Mouse (Mus musculus): ENCODE measurements at regions not wholly inside any gene's neighbourhood (a gene's known extent, or its start where the extent isn't known, plus 50 kb on each side); places are given as distances from the start of the nearest gene placed in this dataset.

- H3K27ac ChIP-seq: no peak overlapping the region
- no peaks in the 10 kb centered on the region for H3K9me3 ChIP-seq (ENCODE audit: low read length)
These were observed 127.6 kb upstream of the Foxn2 start for GRCm38 (mm10) chr17:88312876-88313275.

DNA sequence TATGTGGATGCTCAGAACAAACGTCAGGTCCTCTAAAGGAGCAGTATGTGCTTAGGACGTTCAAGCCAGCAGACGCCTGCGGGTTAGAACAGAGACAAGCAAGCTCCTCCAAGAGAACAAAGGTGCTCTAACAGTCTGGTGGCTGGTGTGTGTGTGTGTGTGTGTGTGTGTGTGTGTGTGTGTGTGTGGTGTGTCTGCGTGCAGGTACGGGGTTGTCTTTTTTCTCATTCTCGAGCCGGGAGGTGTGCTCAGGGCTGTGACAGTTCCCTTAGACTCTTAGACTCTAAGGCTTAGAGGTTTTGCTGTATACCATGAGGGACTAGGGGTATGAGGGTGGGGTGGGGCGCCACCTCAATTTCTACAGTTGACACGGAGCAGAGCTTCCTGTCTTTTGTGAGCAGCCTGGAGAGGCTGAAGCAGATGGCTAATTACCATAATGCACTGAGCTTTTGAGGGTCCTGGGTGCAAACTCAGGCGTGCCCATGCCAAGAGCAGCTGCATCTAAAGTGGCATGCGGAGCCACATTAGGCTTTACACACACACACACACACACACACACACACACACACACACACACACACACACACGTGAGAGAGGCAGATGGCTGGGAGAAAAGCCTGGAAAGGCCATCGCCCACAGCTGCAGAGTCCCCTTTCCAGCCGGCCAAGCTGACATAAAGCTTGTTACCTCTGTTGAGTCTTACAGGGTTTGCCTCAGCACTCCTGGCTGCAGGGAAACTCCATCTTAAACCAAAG, 124.1 kb upstream of the Foxn2 start:
- H3K9ac ChIP-seq (replicated peaks; ENCODE audit: low read length): no peak overlapping the region
- no peak for TF ChIP-seq CTCF (IDR thresholded peaks at IDR 0.05; ENCODE audit: low read depth)

More at GRCm38 (mm10) chr17:88312876-88313275, 127.6 kb upstream of the Foxn2 start:
- Histone ChIP-seq H3K4me1 (ENCODE audit: insufficient read depth, low read length) (no peaks in the 10 kb centered on the region), H3K4me2 (ENCODE audit: low read depth, low read length) (no peak overlapping the region), H3K27me3 (ENCODE audit: insufficient read depth, low read length) (no peaks in the 10 kb centered on the region), H3K9ac (replicated peaks; ENCODE audit: low read length) (no peak overlapping the region), H3K4me3 (ENCODE audit: low read length) (no peak overlapping the region), H3K36me3 (ENCODE audit: insufficient read depth, low read length) (no peaks in the 10 kb centered on the region)
- 86% methylated on average over 2 of the region's 2 CpGs for WGBS
- peak; percentile 41 for TF ChIP-seq CTCF (IDR thresholded peaks at IDR 0.05; ENCODE audit: low read depth)
- DNase-seq (ENCODE audit: low spot score) (no peak), ATAC-seq (no peak)

GRCm38 (mm10) chr17:88317311-88317710, 123.2 kb upstream of the Foxn2 start:
- no peak overlapping the region for H3K4me3 ChIP-seq (ENCODE audit: low read length)
- peak overlapping the region; percentile 60; the same call in 1 of the 2 replicates for H3K27ac ChIP-seq
- DNase-seq (ENCODE audit: low spot score) (no peak), ATAC-seq (no peak)
- 58% methylated on average over 5 of the region's 5 CpGs for WGBS
- no peaks in the 10 kb centered on the region for H3K9me3 ChIP-seq (ENCODE audit: low read length)
- H3K4me1 ChIP-seq (ENCODE audit: insufficient read depth, low read length): no peaks in the 10 kb centered on the region
- no peak overlapping the region for H3K4me2 ChIP-seq (ENCODE audit: low read depth, low read length)
- no peaks in the 10 kb centered on the region for H3K36me3 ChIP-seq (ENCODE audit: insufficient read depth, low read length)
- no peak overlapping the region for H3K9ac ChIP-seq (replicated peaks; ENCODE audit: low read length)
- no peaks in the 10 kb centered on the region for H3K27me3 ChIP-seq (ENCODE audit: insufficient read depth, low read length)
- no peak for TF ChIP-seq CTCF (IDR thresholded peaks at IDR 0.05; ENCODE audit: low read depth)

More for the DNA sequence above, 124.1 kb upstream of the Foxn2 start:
- H3K4me2 ChIP-seq (ENCODE audit: low read depth, low read length): no peak overlapping the region
- peak overlapping the region; percentile 60; the same call in 1 of the 2 replicates for H3K27ac ChIP-seq
- DNase-seq (ENCODE audit: low spot score): peak; percentile 80
- ATAC-seq: peak; percentile 92
- no peaks in the 10 kb centered on the region for H3K9me3 ChIP-seq (ENCODE audit: low read length)
- no peaks in the 10 kb centered on the region for H3K27me3 ChIP-seq (ENCODE audit: insufficient read depth, low read length)
- no peak overlapping the region for H3K4me3 ChIP-seq (ENCODE audit: low read length)
- no peaks in the 10 kb centered on the region for H3K4me1 ChIP-seq (ENCODE audit: insufficient read depth, low read length)
- no peaks in the 10 kb centered on the region for H3K36me3 ChIP-seq (ENCODE audit: insufficient read depth, low read length)
- 43% methylated on average over 15 of the region's 15 CpGs for WGBS

GRCm38 (mm10) chr17:88317806-88318205, 122.7 kb upstream of the Foxn2 start:
- 85% methylated on average over 7 of the region's 7 CpGs for WGBS
- ATAC-seq (no peak), DNase-seq (ENCODE audit: low spot score) (no peak)

GRCm38 (mm10) chr17:88318207-88318791, 122.2 kb upstream of the Foxn2 start:
- TF ChIP-seq CTCF (IDR thresholded peaks at IDR 0.05; ENCODE audit: low read depth): no peak
- Histone ChIP-seq H3K4me3 (ENCODE audit: low read length) (no peak overlapping the region), H3K4me2 (ENCODE audit: low read depth, low read length) (no peak overlapping the region), H3K9ac (replicated peaks; ENCODE audit: low read length) (no peak overlapping the region), H3K36me3 (ENCODE audit: insufficient read depth, low read length) (no peaks in the 10 kb centered on the region), H3K9me3 (ENCODE audit: low read length) (no peaks in the 10 kb centered on the region), H3K27ac (no peak overlapping the region), H3K4me1 (ENCODE audit: insufficient read depth, low read length) (no peaks in the 10 kb centered on the region), H3K27me3 (ENCODE audit: insufficient read depth, low read length) (no peaks in the 10 kb centered on the region)
- 75% methylated on average over 16 of the region's 16 CpGs for WGBS
- no peak for ATAC-seq
- no peak for DNase-seq (ENCODE audit: low spot score)

More at GRCm38 (mm10) chr17:88317806-88318205, 122.7 kb upstream of the Foxn2 start:
- Histone ChIP-seq H3K4me2 (ENCODE audit: low read depth, low read length) (no peak overlapping the region), H3K4me1 (ENCODE audit: insufficient read depth, low read length) (no peaks in the 10 kb centered on the region), H3K27ac (no peak overlapping the region), H3K36me3 (ENCODE audit: insufficient read depth, low read length) (no peaks in the 10 kb centered on the region), H3K27me3 (ENCODE audit: insufficient read depth, low read length) (no peaks in the 10 kb centered on the region), H3K9ac (replicated peaks; ENCODE audit: low read length) (no peak overlapping the region), H3K9me3 (ENCODE audit: low read length) (no peaks in the 10 kb centered on the region), H3K4me3 (ENCODE audit: low read length) (no peak overlapping the region)
- no peak for TF ChIP-seq CTCF (IDR thresholded peaks at IDR 0.05; ENCODE audit: low read depth)

DNA sequence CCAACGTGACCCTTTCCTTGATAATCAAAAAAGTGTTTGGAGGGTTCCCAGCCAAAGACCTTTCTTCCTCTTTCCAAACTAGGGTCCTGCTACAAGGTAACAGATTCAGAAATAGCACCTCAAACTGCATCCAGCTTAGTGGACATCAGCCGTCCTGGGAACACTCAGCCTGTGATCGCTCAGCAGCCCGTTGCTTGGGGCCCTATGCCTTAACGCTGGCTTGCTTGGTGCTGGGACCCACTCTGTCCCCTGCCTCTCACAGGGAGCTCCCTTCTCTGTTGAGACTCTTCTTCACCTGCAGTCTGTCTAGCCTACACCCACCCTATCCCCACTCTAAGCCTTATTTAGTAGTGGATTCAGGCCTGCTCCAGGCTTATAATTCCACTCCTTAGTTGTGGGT, 121.6 kb upstream of the Foxn2 start:
- H3K27ac ChIP-seq: no peak overlapping the region
- no peaks in the 10 kb centered on the region for H3K4me1 ChIP-seq (ENCODE audit: insufficient read depth, low read length)
- H3K4me2 ChIP-seq (ENCODE audit: low read depth, low read length): no peak overlapping the region
- no peak for ATAC-seq
- 73% methylated on average over 5 of the region's 5 CpGs for WGBS
- H3K9me3 ChIP-seq (ENCODE audit: low read length): no peaks in the 10 kb centered on the region
- no peaks in the 10 kb centered on the region for H3K36me3 ChIP-seq (ENCODE audit: insufficient read depth, low read length)
- no peak for DNase-seq (ENCODE audit: low spot score)
- no peaks in the 10 kb centered on the region for H3K27me3 ChIP-seq (ENCODE audit: insufficient read depth, low read length)
- TF ChIP-seq CTCF (IDR thresholded peaks at IDR 0.05; ENCODE audit: low read depth): no peak
- no peak overlapping the region for H3K4me3 ChIP-seq (ENCODE audit: low read length)
- H3K9ac ChIP-seq (replicated peaks; ENCODE audit: low read length): no peak overlapping the region

GRCm38 (mm10) chr17:88320686-88321085, 119.8 kb upstream of the Foxn2 start:
- Histone ChIP-seq H3K4me3 (ENCODE audit: low read length) (no peak overlapping the region), H3K36me3 (ENCODE audit: insufficient read depth, low read length) (no peaks in the 10 kb centered on the region), H3K4me1 (ENCODE audit: insufficient read depth, low read length) (peaks cover 1% of the 10 kb centered on the region; the same call in 1 of the 2 replicates), H3K9me3 (ENCODE audit: low read length) (no peaks in the 10 kb centered on the region), H3K27me3 (ENCODE audit: insufficient read depth, low read length) (no peaks in the 10 kb centered on the region), H3K4me2 (ENCODE audit: low read depth, low read length) (no peak overlapping the region), H3K9ac (replicated peaks; ENCODE audit: low read length) (no peak overlapping the region), H3K27ac (no peak overlapping the region)
- TF ChIP-seq CTCF (IDR thresholded peaks at IDR 0.05; ENCODE audit: low read depth): no peak
- 65% methylated on average over 1 of the region's 1 CpGs for WGBS
- no peak for DNase-seq (ENCODE audit: low spot score)
- no peak for ATAC-seq
